Mouse (Mus musculus) heart, embryonic 13.5 days (tissue): Measurements from ENCODE around the gene Atp6v0b. TPM values are rescaled to one million over a fixed set of nuclear protein-coding genes. Genes with fewer than 3 reads are reported as not detected.

ENCODE experiments used
- ATAC-seq: fragments of 200-750 bp; cut with Nextera tagmentation; 2 replicates; pipeline ENCODE4 v1.8.0; 2017; ENCODE audit warnings: moderate TSS enrichment; ENCODE audit not compliant: insufficient number of reproducible peaks, low FRiP score, low TSS enrichment; ENCODE audit errors: extremely low read depth
- H3K27ac ChIP-seq: fragments of 300-500 bp; sonication (generic); replicated peaks from 2 replicates; pipeline ENCODE4 v1.5.1; 2015; ENCODE audit warnings: moderate library complexity, mild to moderate bottlenecking, inconsistent platforms
- H3K27me3 ChIP-seq: fragments of 300-500 bp; sonication (generic); replicated peaks from 2 replicates; pipeline ENCODE4 v1.6.1; 2015; ENCODE audit warnings: mild to moderate bottlenecking, inconsistent platforms
- H3K36me3 ChIP-seq: fragments of 300-500 bp; sonication (generic); 2 replicates; pipeline ENCODE4 v1.6.1; 2015; ENCODE audit warnings: mild to moderate bottlenecking, inconsistent platforms
- H3K4me1 ChIP-seq: fragments of 300-500 bp; sonication (generic); 2 replicates; pipeline ENCODE4 v1.6.1; 2015; ENCODE audit warnings: inconsistent platforms
- H3K4me2 ChIP-seq: fragments of 300-500 bp; sonication (generic); 2 replicates; pipeline ENCODE4 v1.6.1; 2015; ENCODE audit warnings: inconsistent platforms, mild to moderate bottlenecking, moderate library complexity
- H3K4me3 ChIP-seq: fragments of 300-500 bp; sonication (generic); 2 replicates; pipeline ENCODE4 v1.5.1; 2015; ENCODE audit warnings: moderate library complexity, mild to moderate bottlenecking, inconsistent platforms
- H3K9ac ChIP-seq: fragments of 300-500 bp; sonication (generic); 2 replicates; pipeline ENCODE4 v1.6.1; 2015; ENCODE audit warnings: inconsistent platforms, mild to moderate bottlenecking, moderate library complexity
- H3K9me3 ChIP-seq: fragments of 300-500 bp; sonication (generic); 2 replicates; pipeline ENCODE4 v1.6.1; 2016; ENCODE audit warnings: inconsistent platforms
- WGBS: fragments of 180-500 bp; shearing (Covaris S2); methylation state at CpG from one replicate; pipeline ENCODE4 v1.1.7; 2015; ENCODE audit warnings: mixed read lengths; 5-methylcytosine and 5-hydroxymethylcytosine counted together
- polyA plus RNA-seq: library from polyadenylated mRNA; unstranded; fragments of >200 nt; fragmentation: Nextera tagmentation; extraction: Ambion mirVana; gene quantifications from 2 replicates; pipeline ENCODE4 v1.2.1, GENCODE M21; 2015

The Atp6v0b gene
- polyA plus RNA-seq, 1 experiment from 2014 or later = 188 TPM

DNA sequence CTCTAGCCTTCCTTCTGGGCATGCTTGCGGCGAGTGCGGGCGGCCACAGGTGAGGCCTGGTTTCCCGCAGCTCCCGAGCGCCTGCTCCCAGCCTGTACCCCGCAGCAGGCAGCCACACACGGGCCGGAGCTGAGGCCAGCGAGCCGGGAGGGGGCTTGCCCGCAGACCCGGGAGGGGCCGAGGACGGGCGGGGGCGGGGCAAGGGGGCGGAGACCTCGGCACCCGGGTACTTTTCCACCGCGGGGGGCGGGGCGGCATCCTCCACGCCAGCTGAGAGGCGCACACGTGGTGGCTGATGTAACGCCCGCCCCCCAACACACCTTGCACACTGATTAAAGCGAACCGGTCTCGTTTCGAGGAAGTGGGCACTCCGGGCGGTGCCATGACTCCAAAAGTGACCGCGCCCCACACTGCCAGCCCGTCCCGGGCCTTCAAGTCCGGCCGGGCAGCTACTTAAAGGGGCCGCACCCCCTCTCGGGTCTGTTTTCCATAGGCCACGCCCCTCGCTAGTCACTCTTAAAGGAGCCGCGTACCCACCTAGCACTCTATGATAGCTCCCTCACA, 50.8 kb downstream of the Atp6v0b start:
- Histone ChIP-seq H3K27me3 (peaks cover 3% of the 10 kb centered on the region), H3K4me1 (peaks cover 28% of the 10 kb centered on the region), H3K27ac (peak overlapping the region; percentile 92), H3K36me3 (no peaks in the 10 kb centered on the region), H3K9me3 (no peaks in the 10 kb centered on the region), H3K4me3 (peak overlapping the region; percentile 81), H3K9ac (peak overlapping the region; percentile 92), H3K4me2 (peak overlapping the region; percentile 97)
- under 1% methylated on average over 47 of the region's 48 CpGs for WGBS
- ATAC-seq = peak; percentile 83

GRCm38 (mm10) chr4:117835531-117836111, 51.5 kb downstream of the Atp6v0b start:
- Histone ChIP-seq H3K9ac (peak overlapping the region; percentile 92), H3K9me3 (no peaks in the 10 kb centered on the region), H3K4me3 (peak overlapping the region; percentile 81), H3K27ac (peak overlapping the region; percentile 92), H3K27me3 (peaks cover 3% of the 10 kb centered on the region), H3K4me1 (peaks cover 35% of the 10 kb centered on the region), H3K36me3 (no peaks in the 10 kb centered on the region), H3K4me2 (peak overlapping the region; percentile 97)
- under 1% methylated on average over 60 of the region's 60 CpGs for WGBS
- peak; percentile 16 for ATAC-seq

- Histone ChIP-seq H3K9me3 (no peaks in the 10 kb centered on the region), H3K36me3 (no peaks in the 10 kb centered on the region), H3K4me2 (peak overlapping the region; percentile 97), H3K4me3 (peak overlapping the region; percentile 81), H3K9ac (peak overlapping the region; percentile 92), H3K27ac (peak overlapping the region; percentile 92), H3K27me3 (peaks cover 3% of the 10 kb centered on the region), H3K4me1 (peaks cover 41% of the 10 kb centered on the region)
- peak; percentile 7; the same call in 1 of the 2 replicates for ATAC-seq
- WGBS = 2% methylated on average over 36 of the region's 36 CpGs
These were observed 52.1 kb downstream of the Atp6v0b start for GRCm38 (mm10) chr4:117834845-117835530.

DNA sequence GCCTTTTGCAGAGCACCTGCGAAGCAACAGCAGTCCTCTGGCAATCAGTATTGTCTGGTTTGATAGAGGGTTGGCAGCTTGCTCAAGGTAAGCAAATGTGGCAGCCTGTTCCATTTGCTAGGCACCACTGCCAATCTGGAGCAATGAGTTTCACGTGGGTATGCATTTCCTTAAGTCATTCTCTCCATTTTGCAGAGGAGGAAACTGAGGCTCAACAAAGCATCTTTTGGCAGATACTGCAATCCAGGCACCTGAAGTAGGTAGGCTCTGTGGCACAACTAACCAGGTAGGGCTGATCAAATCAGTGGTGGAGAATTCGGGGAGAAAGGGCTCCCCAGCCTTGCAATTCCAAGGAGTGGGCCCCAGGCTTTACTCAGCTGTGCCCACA, 52.7 kb downstream of the Atp6v0b start, which contains the start of gene Slc6a9:
Gene Slc6a9 (plus strand): TSS at position 50 of the 388 bp plus-strand sequence.
- no peaks in the 10 kb centered on the region for H3K36me3 ChIP-seq
- peak within 1 kb of the TSS; percentile 81 for H3K4me3 ChIP-seq
- H3K27ac ChIP-seq = peak within 1 kb of the TSS; percentile 92
- peaks cover 46% of the 10 kb centered on the region for H3K4me1 ChIP-seq
- no peaks in the 10 kb centered on the region for H3K9me3 ChIP-seq
- no peak for ATAC-seq
- H3K4me2 ChIP-seq = peak within 1 kb of the TSS; percentile 97
- 23% methylated on average over 3 of the region's 3 CpGs for WGBS
- H3K27me3 ChIP-seq = peaks cover 3% of the 10 kb centered on the region
- peak within 1 kb of the TSS; percentile 92 for H3K9ac ChIP-seq

Other genes starting within 250 kb of the Atp6v0b start
- gene Dmap1, start 205.1 kb downstream of the Atp6v0b start, polyA plus RNA-seq = 42.1 and 42.3 TPM in 2 replicates
- gene Gm12845, start 162.9 kb downstream of the Atp6v0b start, polyA plus RNA-seq = not detected in 2 replicates
- not detected in 2 replicates for gene Klf17, start 121.7 kb downstream of the Atp6v0b start, polyA plus RNA-seq
- gene Slc6a9, start 52.8 kb downstream of the Atp6v0b start, polyA plus RNA-seq = 8.4 and 10.6 TPM in 2 replicates
- gene Ccdc24, start 14.8 kb downstream of the Atp6v0b start, polyA plus RNA-seq = 0.74 and 1.1 TPM in 2 replicates
- gene B4galt2, start 3.8 kb downstream of the Atp6v0b start, polyA plus RNA-seq = 13.5 and 13.9 TPM in 2 replicates
- gene Dph2, start 4.7 kb upstream of the Atp6v0b start, polyA plus RNA-seq = 10.9 and 11.6 TPM in 2 replicates
- 40.3 and 41.2 TPM in 2 replicates for gene Ipo13, start 27.7 kb upstream of the Atp6v0b start, polyA plus RNA-seq
- gene Artn, start 42.4 kb upstream of the Atp6v0b start, polyA plus RNA-seq = 0.66 and 0.98 TPM in 2 replicates
- gene St3gal3, start 247.6 kb upstream of the Atp6v0b start, polyA plus RNA-seq = 7.0 and 8.0 TPM in 2 replicates